Mouse (Mus musculus): ENCODE results near the gene Cdc5l.

DNA sequence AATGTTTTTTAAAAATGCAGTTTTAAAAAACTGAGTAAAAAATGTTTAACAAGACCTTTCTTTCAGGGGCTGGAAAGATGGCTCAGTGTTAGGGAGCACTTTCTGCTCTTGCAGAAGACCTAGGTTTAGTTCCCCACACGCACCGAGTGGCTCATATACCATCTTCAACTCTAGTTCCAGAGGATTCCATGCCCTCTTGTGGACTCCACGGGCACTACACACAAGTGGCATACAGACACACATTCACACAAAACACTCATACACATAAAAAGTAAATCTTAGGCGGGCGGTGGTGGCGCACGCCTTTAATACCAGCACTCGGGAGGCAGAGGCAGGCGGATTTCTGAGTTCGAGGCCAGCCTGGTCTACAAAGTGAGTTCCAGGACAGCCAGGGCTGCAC, 27.3 kb downstream of the Cdc5l start:
- TF ChIP-seq CTCF (IDR thresholded peaks at IDR 0.05; ENCODE audit: low read depth, low read length) (no peak), GATA2 (IDR thresholded peaks at IDR 0.05; ENCODE audit: borderline replicate concordance, low read depth, low read length) (no peak), GATA1 (IDR thresholded peaks at IDR 0.05; ENCODE audit: borderline replicate concordance, low read length) (no peak), TAL1 (conservative IDR thresholded peaks at IDR 0.05; ENCODE audit: low read depth, low read length) (no peak)
